Mouse (Mus musculus) limb, embryonic 12.5 days (tissue): ENCODE data around the gene Zfp839. TPM values are rescaled to one million over a fixed set of nuclear protein-coding genes. Genes with fewer than 3 reads are reported as not detected.

Experiments used
- polyA plus RNA-seq: library from polyadenylated mRNA; unstranded; fragments of >200 nt; fragmentation: Nextera tagmentation; extraction: Ambion mirVana; gene quantifications from 2 replicates; pipeline ENCODE4 v1.2.1, GENCODE M21; 2016

Zfp839 gene
- polyA plus RNA-seq, 1 experiment from 2014 or later, result 8.2 TPM

Other genes starting within 250 kb of the Zfp839 start
- 54.5 and 61.2 TPM in 2 replicates for gene Dync1h1, start 248.8 kb upstream of the Zfp839 start, polyA plus RNA-seq
- not detected in 2 replicates for gene 1700001K19Rik, start 167.6 kb upstream of the Zfp839 start, polyA plus RNA-seq
- gene Hsp90aa1, start 147.5 kb upstream of the Zfp839 start, polyA plus RNA-seq, result 833 and 848 TPM in 2 replicates
- gene Wdr20, start 112.3 kb upstream of the Zfp839 start, polyA plus RNA-seq, result 30.2 and 33.5 TPM in 2 replicates
- 5.7 and 6.7 TPM in 2 replicates for gene Mok, start 9.3 kb upstream of the Zfp839 start, polyA plus RNA-seq
- 62.8 and 73.1 TPM in 2 replicates for gene Cinp, start 38.9 kb downstream of the Zfp839 start, polyA plus RNA-seq
- 5.2 and 6.1 TPM in 2 replicates for gene Tecpr2, start 39.0 kb downstream of the Zfp839 start, polyA plus RNA-seq
- 15.4 and 16.7 TPM in 2 replicates for gene Ankrd9, start 128.8 kb downstream of the Zfp839 start, polyA plus RNA-seq
- gene Rcor1, start 189.1 kb downstream of the Zfp839 start, polyA plus RNA-seq, result 12.1 and 13.1 TPM in 2 replicates